In the genomic region with DNA sequence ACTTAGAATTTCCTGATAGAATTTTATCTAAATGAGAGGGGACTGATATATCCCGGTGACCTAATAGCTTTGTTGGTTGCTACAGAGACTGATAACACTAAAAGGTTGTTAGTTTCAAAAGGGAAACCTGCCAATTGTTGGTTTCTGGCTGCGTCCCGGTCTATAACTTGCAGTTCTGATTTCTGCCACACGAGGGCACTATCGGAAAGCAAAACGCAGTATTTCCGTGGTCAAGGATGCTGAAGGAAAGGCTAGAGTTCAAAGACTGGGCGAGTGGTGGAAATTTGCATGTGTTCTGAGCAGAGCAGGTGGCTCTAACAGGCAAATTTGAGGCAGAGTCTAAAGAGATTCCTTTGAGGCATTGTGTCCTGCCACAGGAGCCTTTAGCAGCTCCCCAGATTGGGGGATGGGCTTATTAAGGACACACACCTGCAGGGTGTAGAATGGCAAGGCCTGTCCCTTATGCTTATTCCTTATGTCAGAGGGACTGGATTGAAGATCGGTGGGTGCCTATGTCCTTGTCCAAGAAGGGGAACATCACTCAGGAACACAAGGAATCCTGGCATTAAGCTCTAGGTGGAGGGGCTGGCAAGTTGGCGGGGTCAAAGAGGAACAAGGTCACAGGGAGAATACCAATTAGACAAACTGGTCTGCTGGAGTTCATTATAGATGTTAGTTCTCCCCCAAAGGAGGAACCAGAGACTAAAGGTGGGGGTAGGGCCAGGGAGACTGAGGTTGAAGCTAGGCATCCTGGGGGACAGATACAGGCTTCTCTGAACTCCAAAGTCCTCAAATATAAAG, we compare ENCODE assay signal across 8 mouse cellular contexts. TPM values are rescaled to one million over a fixed set of nuclear protein-coding genes. Genes with fewer than 3 reads are reported as not detected.
A peak's percentile ranks its signal among the peaks of the same experiment; 100 is the strongest.
DNase-seq lines count a peak whose midpoint lies in the region; TF ChIP-seq lines count a peak whose summit lies in the region.

No protein-coding gene starts in this region.

- TF ChIP-seq POLR2A in ES-Bruce4 (IDR thresholded peaks at IDR 0.05; ENCODE audit: insufficient read depth, low read length) = no peak
- no peak for TF ChIP-seq POLR2A in bone marrow macrophage, adult 2 months (IDR thresholded peaks at IDR 0.05; ENCODE audit: borderline replicate concordance, low read depth, low read length)

- no peak for TF ChIP-seq EP300 in ES-Bruce4 (IDR thresholded peaks at IDR 0.05; ENCODE audit: insufficient read depth, low read depth, low read length)

- TF ChIP-seq CTCF in ES-Bruce4 (IDR thresholded peaks at IDR 0.05; ENCODE audit: low read depth, low read length) = peak; percentile 59
- TF ChIP-seq CTCF in bone marrow macrophage, adult 2 months (IDR thresholded peaks at IDR 0.05; ENCODE audit: low read depth, low read length) = peak; percentile 62

- H3K4me1 ChIP-seq in ES-Bruce4 (ENCODE audit: control insufficient read depth, insufficient read depth, low read length) = no peaks in the 10 kb centered on the region
- H3K4me1 ChIP-seq in bone marrow macrophage, adult 2 months (ENCODE audit: control insufficient read depth, insufficient read depth, low read length) = no peaks in the 10 kb centered on the region
- H3K4me1 ChIP-seq in megakaryocyte, embryonic 14.5 days = peaks cover 37% of the 10 kb centered on the region

- H3K9ac ChIP-seq in ES-Bruce4 (ENCODE audit: low read depth, poor library complexity, severe bottlenecking) = no peak overlapping the region

- peak; percentile 25 for DNase-seq in fibroblast of lung, adult 2 months (ENCODE audit: low read depth)
- DNase-seq in heart, postnatal 10 days = peak; percentile 86 to 92
- DNase-seq in layer of hippocampus, postnatal 10 days (ENCODE audit: low spot score in 2 of 2) = peak; percentile 87 to 88
- DNase-seq in right cerebral cortex, postnatal 10 days (ENCODE audit: low spot score in 2 of 2) = peak; percentile 71 to 80
- DNase-seq in urinary bladder, postnatal 25 days (ENCODE audit: low spot score) = peak; percentile 79

- no peaks in the 10 kb centered on the region for H3K36me3 ChIP-seq in ES-Bruce4 (ENCODE audit: control insufficient read depth, insufficient read depth, low read length, poor library complexity, severe bottlenecking)
- no peaks in the 10 kb centered on the region for H3K36me3 ChIP-seq in megakaryocyte, embryonic 14.5 days (replicated peaks; ENCODE audit: low read length)

- intact Hi-C loops in heart, postnatal 10 days (cut with DNase I) = loop anchor here (1.0 to 5.0 kb wide), 4 partner anchors 114 to 532 kb away; no protein-coding TSS in a partner anchor

- H3K27ac ChIP-seq in ES-Bruce4 (ENCODE audit: insufficient read depth, low read length) = no peak overlapping the region
- no peak overlapping the region for H3K27ac ChIP-seq in bone marrow macrophage, adult 2 months (ENCODE audit: insufficient read depth, low read depth, low read length)

- H3K9me3 ChIP-seq in ES-Bruce4 (replicated peaks; ENCODE audit: control insufficient read depth, insufficient read depth, low read length, poor library complexity, severe bottlenecking) = no peaks in the 10 kb centered on the region
- 0 out of 2 replicates have a peak, but pooled peaks cover 7% of the 10 kb centered on the region for H3K9me3 ChIP-seq in megakaryocyte, embryonic 14.5 days

- peaks cover 2% of the 10 kb centered on the region; the same call in 1 of the 2 replicates for H3K27me3 ChIP-seq in ES-Bruce4 (ENCODE audit: control insufficient read depth, insufficient read depth, low read length, poor library complexity, severe bottlenecking)
- H3K27me3 ChIP-seq in megakaryocyte, embryonic 14.5 days (replicated peaks) = peaks cover 18% of the 10 kb centered on the region

- H3K4me3 ChIP-seq in ES-Bruce4 (ENCODE audit: low read depth, low read length) = no peak overlapping the region
- H3K4me3 ChIP-seq in bone marrow macrophage, adult 2 months (ENCODE audit: insufficient read depth, low read length) = no peak overlapping the region
- peak overlapping the region; percentile 82 for H3K4me3 ChIP-seq in megakaryocyte, embryonic 14.5 days (replicated peaks)

RNA-seq across cellular contexts. Expression of gene Nsrp1, which starts 22.1 kb away (rescaled TPM):
- polyA plus RNA-seq in ES-Bruce4 (2011; ENCODE audit: insufficient read depth, insufficient read length, low read depth, missing spikeins) = 28.3 and 35.4 TPM in 2 replicates
- polyA plus RNA-seq in bone marrow macrophage, adult 2 months (2012; ENCODE audit: insufficient read depth, insufficient read length, missing spikeins) = 39.7 and 40.5 TPM in 2 replicates
- total RNA-seq in heart, postnatal 10 days (2021) = 10 to 100 TPM; 17.3 to 18.4 TPM
- total RNA-seq in layer of hippocampus, postnatal 10 days (2021) = 10 to 100 TPM; 16.1 to 17.2 TPM
- 7.0 TPM in 1 of 2 replicates, not detected in the other for polyA plus RNA-seq in megakaryocyte, embryonic 14.5 days (2012; ENCODE audit: insufficient read depth, low replicate concordance)

Comparison
In these comparisons a context has a peak if more than half of its experiments do, and no peak if none do; other contexts are left out.
1. DNase-seq: peak in every context shown above with its lines; median percentile 89 in heart, postnatal 10 days; 88 in layer of hippocampus, postnatal 10 days; 79 in urinary bladder, postnatal 25 days; 76 in right cerebral cortex, postnatal 10 days; 25 in fibroblast of lung, adult 2 months.